Mouse (Mus musculus): ENCODE measurements around the gene Aif1l.

Aif1l gene

DNA sequence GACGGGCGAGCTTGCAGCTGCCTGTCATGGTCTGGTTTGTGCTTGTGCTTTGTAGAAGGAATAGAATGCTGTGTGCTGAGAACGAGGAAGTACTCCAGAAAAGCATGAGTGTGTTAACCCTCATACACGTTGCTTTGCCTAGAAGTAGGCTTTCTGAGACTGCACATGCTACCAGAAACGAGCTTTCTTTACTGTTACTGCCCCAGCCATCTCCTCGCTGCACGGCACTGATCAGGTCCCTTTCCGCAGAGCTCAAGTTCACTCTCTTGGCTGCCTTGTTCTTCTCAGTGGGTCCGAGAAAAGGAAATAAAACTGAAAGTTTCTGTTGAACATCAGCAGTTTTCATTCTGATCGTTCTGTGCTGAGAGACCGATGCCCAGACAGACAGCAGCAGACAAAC lies 58.8 kb downstream of the Aif1l start:
- no peak for DNase-seq (ENCODE audit: low spot score in 2 of 2)

- no peak for DNase-seq (ENCODE audit: low spot score in 2 of 2)
Observed at GRCm38 (mm10) chr2:32019704-32020103, 69.8 kb downstream of the Aif1l start.

DNA sequence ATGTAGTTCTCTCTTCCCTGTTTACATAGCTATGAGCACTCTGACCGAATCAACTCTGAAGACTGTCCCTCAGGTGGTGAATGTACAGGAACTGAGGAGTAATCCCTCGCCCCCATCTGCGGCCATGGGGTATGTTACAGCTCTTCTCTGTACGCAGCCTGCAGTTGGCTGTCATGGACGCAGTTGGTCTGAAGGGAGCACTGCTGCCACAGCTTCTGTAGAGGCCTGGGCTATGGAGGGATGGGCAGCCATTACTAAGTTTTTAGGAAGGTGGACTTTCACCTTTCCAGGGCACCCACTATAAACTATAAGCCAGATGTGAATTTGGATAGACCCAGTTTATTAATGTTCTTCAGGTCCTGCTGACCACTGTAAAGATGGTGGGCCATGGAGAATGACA lies 70.3 kb downstream of the Aif1l start:
- DNase-seq (ENCODE audit: low spot score in 2 of 2), result no peak
